Mouse (Mus musculus) heart, embryonic 14.5 days (tissue): ENCODE measurements around the gene Lamb1. TPM values are rescaled to one million over a fixed set of nuclear protein-coding genes. Genes with fewer than 3 reads are reported as not detected.

Experiments used
- ATAC-seq: fragments of 200-750 bp; cut with Nextera tagmentation; 2 replicates; pipeline ENCODE4 v1.8.0; 2017; ENCODE audit warnings: low read depth, moderate TSS enrichment; ENCODE audit not compliant: insufficient number of reproducible peaks, insufficient read depth, low FRiP score
- H3K27ac ChIP-seq, 2 experiments: fragments of 200-500 bp in 1 of 2; fragments of 300-500 bp in 1 of 2; sonication (generic) in 1 of 2; replicated peaks in 1 of 2; 2 replicates each; pipeline ENCODE4 v1.5.1; 2012 to 2014; ENCODE audit warnings: low read depth in 2 of 2, low read length in 2 of 2, control low read depth in 1 of 2, mild to moderate bottlenecking in 1 of 2, mixed read lengths in 1 of 2; ENCODE audit not compliant: control insufficient read depth in 1 of 2, insufficient read depth in 1 of 2
- H3K27me3 ChIP-seq: fragments of 300-500 bp; sonication (generic); 2 replicates; pipeline ENCODE4 v1.6.1; 2014; ENCODE audit warnings: mild to moderate bottlenecking, low read length, control low read depth; ENCODE audit not compliant: control insufficient read depth, insufficient read depth
- H3K36me3 ChIP-seq: fragments of 300-500 bp; sonication (generic); 2 replicates; pipeline ENCODE4 v1.6.1; 2014; ENCODE audit warnings: mild to moderate bottlenecking, control low read depth, low read length, mixed read lengths; ENCODE audit not compliant: control insufficient read depth, insufficient read depth
- H3K4me1 ChIP-seq, 2 experiments: fragments of 200-500 bp in 1 of 2; fragments of 300-500 bp in 1 of 2; sonication (generic) in 1 of 2; 2 replicates each; pipeline ENCODE4 v1.6.1; 2012 to 2014; ENCODE audit warnings: low read length in 2 of 2, control low read depth in 1 of 2, mixed read lengths in 1 of 2; ENCODE audit not compliant: control insufficient read depth in 2 of 2, insufficient read depth in 2 of 2
- H3K4me2 ChIP-seq: fragments of 300-500 bp; sonication (generic); 2 replicates; pipeline ENCODE4 v1.6.1; 2014; ENCODE audit warnings: mild to moderate bottlenecking, low read length
- H3K4me3 ChIP-seq, 2 experiments: fragments of 200-500 bp in 1 of 2; fragments of 300-500 bp in 1 of 2; sonication (generic) in 1 of 2; 2 replicates each; pipeline ENCODE4 v1.5.1; 2012 to 2014; ENCODE audit warnings: low read length in 2 of 2, mild to moderate bottlenecking in 2 of 2, control low read depth in 1 of 2, low read depth in 1 of 2, moderate library complexity in 1 of 2; ENCODE audit not compliant: control insufficient read depth in 1 of 2, insufficient read depth in 1 of 2
- H3K9ac ChIP-seq: fragments of 300-500 bp; sonication (generic); 2 replicates; pipeline ENCODE4 v1.6.1; 2014; ENCODE audit warnings: mild to moderate bottlenecking, low read length
- H3K9me3 ChIP-seq: fragments of 300-500 bp; sonication (generic); 2 replicates; pipeline ENCODE4 v1.6.1; 2016; ENCODE audit warnings: low read length, control low read depth; ENCODE audit not compliant: control insufficient read depth
- WGBS: fragments of 180-500 bp; shearing (Covaris S2); extraction: QIAGEN DNeasy Blood & Tissue Kit; methylation state at CpG from one replicate; pipeline ENCODE4 v1.1.7; 2014; 5-methylcytosine and 5-hydroxymethylcytosine counted together
- polyA plus RNA-seq: library from polyadenylated mRNA; unstranded; fragments of >200 nt; fragmentation: Nextera tagmentation; extraction: Ambion mirVana; gene quantifications from 2 replicates; pipeline ENCODE4 v1.2.1, GENCODE M21; 2014

Gene Lamb1
- polyA plus RNA-seq, 1 experiment from 2014 or later = 96.3 TPM

- no peak for ATAC-seq
- peaks cover 20 to 38% of the 10 kb centered on the region in 2 experiments for H3K4me1 ChIP-seq
- H3K36me3 ChIP-seq = peaks cover 99% of the 10 kb centered on the region
- H3K4me3 ChIP-seq = no peak overlapping the region
- H3K9me3 ChIP-seq = no peaks in the 10 kb centered on the region
- no peaks in the 10 kb centered on the region for H3K27me3 ChIP-seq
- no peak overlapping the region; a peak in 2 of 4 replicates for H3K27ac ChIP-seq
- no peak overlapping the region for H3K9ac ChIP-seq
- WGBS = 42% methylated on average over 5 of the region's 5 CpGs
- H3K4me2 ChIP-seq = no peak overlapping the region
Measured at GRCm38 (mm10) chr12:31282241-31282640, 17.2 kb downstream of the Lamb1 start.

- no peak overlapping the region for H3K27ac ChIP-seq
- H3K36me3 ChIP-seq = peaks cover 99% of the 10 kb centered on the region
- no peak for ATAC-seq
- no peak overlapping the region for H3K4me3 ChIP-seq
- H3K9ac ChIP-seq = no peak overlapping the region
- 93% methylated on average over 4 of the region's 4 CpGs for WGBS
- no peaks in the 10 kb centered on the region for H3K27me3 ChIP-seq
- H3K4me1 ChIP-seq = peaks cover 16 to 33% of the 10 kb centered on the region in 2 experiments
- H3K4me2 ChIP-seq = no peak overlapping the region
- no peaks in the 10 kb centered on the region for H3K9me3 ChIP-seq
Measured at GRCm38 (mm10) chr12:31283131-31283530, 18.1 kb downstream of the Lamb1 start.

GRCm38 (mm10) chr12:31283617-31284136 lies 18.6 kb downstream of the Lamb1 start:
- Histone ChIP-seq H3K4me2 (no peak overlapping the region), H3K27ac (no peak overlapping the region), H3K9ac (no peak overlapping the region), H3K36me3 (peaks cover 99% of the 10 kb centered on the region), H3K4me1 (peaks cover 13 to 30% of the 10 kb centered on the region in 2 experiments), H3K9me3 (no peaks in the 10 kb centered on the region), H3K27me3 (no peaks in the 10 kb centered on the region), H3K4me3 (no peak overlapping the region)
- 56% methylated on average over 4 of the region's 4 CpGs for WGBS
- ATAC-seq = no peak

GRCm38 (mm10) chr12:31289046-31289445 lies 24.0 kb downstream of the Lamb1 start:
- H3K27ac ChIP-seq = no peak overlapping the region
- no peaks in the 10 kb centered on the region for H3K27me3 ChIP-seq
- H3K4me1 ChIP-seq = peaks cover 15 to 26% of the 10 kb centered on the region in 2 experiments
- peaks cover 90% of the 10 kb centered on the region for H3K36me3 ChIP-seq
- 94% methylated on average over 10 of the region's 10 CpGs for WGBS
- H3K9ac ChIP-seq = no peak overlapping the region
- no peak for ATAC-seq
- H3K4me2 ChIP-seq = no peak overlapping the region
- no peak overlapping the region for H3K4me3 ChIP-seq
- no peaks in the 10 kb centered on the region for H3K9me3 ChIP-seq

GRCm38 (mm10) chr12:31290951-31291350 lies 25.9 kb downstream of the Lamb1 start:
- no peak overlapping the region for H3K27ac ChIP-seq
- 85% methylated on average over 3 of the region's 3 CpGs for WGBS
- no peak overlapping the region for H3K9ac ChIP-seq
- no peak for ATAC-seq
- no peaks in the 10 kb centered on the region for H3K9me3 ChIP-seq
- H3K4me3 ChIP-seq = no peak overlapping the region
- peaks cover 88% of the 10 kb centered on the region for H3K36me3 ChIP-seq
- H3K27me3 ChIP-seq = no peaks in the 10 kb centered on the region
- H3K4me1 ChIP-seq = peaks cover 30 to 44% of the 10 kb centered on the region in 2 experiments
- no peak overlapping the region for H3K4me2 ChIP-seq

GRCm38 (mm10) chr12:31293361-31294142 lies 28.5 kb downstream of the Lamb1 start:
- peak; percentile 51; the same call in 1 of the 2 replicates for ATAC-seq
- 23% methylated on average over 15 of the region's 15 CpGs for WGBS
- H3K27me3 ChIP-seq = no peaks in the 10 kb centered on the region
- H3K9ac ChIP-seq = peak overlapping the region; percentile 32; the same call in 1 of the 2 replicates
- H3K4me3 ChIP-seq = no peak overlapping the region
- no peaks in the 10 kb centered on the region for H3K9me3 ChIP-seq
- peaks cover 32 to 47% of the 10 kb centered on the region in 2 experiments for H3K4me1 ChIP-seq
- peaks cover 87% of the 10 kb centered on the region for H3K36me3 ChIP-seq
- H3K27ac ChIP-seq = peak overlapping the region; percentile 81 to 84
- peak overlapping the region; percentile 17; the same call in 1 of the 2 replicates for H3K4me2 ChIP-seq

GRCm38 (mm10) chr12:31294526-31294925 lies 29.5 kb downstream of the Lamb1 start:
- Histone ChIP-seq H3K4me1 (peaks cover 34 to 52% of the 10 kb centered on the region in 2 experiments), H3K36me3 (peaks cover 87% of the 10 kb centered on the region), H3K9me3 (no peaks in the 10 kb centered on the region), H3K27ac (peak overlapping the region; percentile 56 to 84; a peak in 3 of 4 replicates), H3K9ac (peak overlapping the region; percentile 22; the same call in 1 of the 2 replicates), H3K4me3 (no peak overlapping the region), H3K4me2 (no peak overlapping the region), H3K27me3 (no peaks in the 10 kb centered on the region)
- WGBS = 53% methylated on average over 10 of the region's 10 CpGs
- ATAC-seq = no peak
